Mouse (Mus musculus) spleen, adult 2 months (tissue): ENCODE data around the gene Rbsn. TPM values are rescaled to one million over a fixed set of nuclear protein-coding genes. Genes with fewer than 3 reads are reported as not detected.

Experiments used
- DNase-seq, 2 experiments: peaks; one replicate each; pipeline versions ENCODE4 v3.0.0 to v3.0.0-alpha.2; 2012 to 2021; ENCODE audit warnings: low spot score in 2 of 2, low read depth in 1 of 2
- H3K27ac ChIP-seq: fragments of 200-500 bp; 2 replicates; pipeline ENCODE4 v1.5.1; 2012; ENCODE audit warnings: low read length, inconsistent platforms; ENCODE audit not compliant: insufficient read depth
- H3K27me3 ChIP-seq: fragments of 200-500 bp; 2 replicates; pipeline ENCODE4 v1.6.1; 2012; ENCODE audit warnings: mild to moderate bottlenecking, moderate library complexity, low read length, inconsistent platforms; ENCODE audit not compliant: control insufficient read depth, insufficient read depth
- H3K36me3 ChIP-seq: fragments of 200-500 bp; 2 replicates; pipeline ENCODE4 v1.6.1; 2012; ENCODE audit warnings: mild to moderate bottlenecking, low read length, inconsistent platforms; ENCODE audit not compliant: control insufficient read depth, insufficient read depth
- H3K4me1 ChIP-seq: fragments of 200-500 bp; 2 replicates; pipeline ENCODE4 v1.6.1; 2011; ENCODE audit warnings: inconsistent platforms; ENCODE audit not compliant: control insufficient read depth, insufficient read depth, insufficient read length
- H3K4me3 ChIP-seq: fragments of 200-500 bp; 2 replicates; pipeline ENCODE4 v1.5.1; 2011; ENCODE audit warnings: mild to moderate bottlenecking, inconsistent platforms; ENCODE audit not compliant: insufficient read depth, insufficient read length; ENCODE audit errors: extremely low read depth
- CTCF ChIP-seq: fragments of 200-500 bp; IDR thresholded peaks from 2 replicates; pipeline ENCODE4 v1.5.1; 2011; ENCODE audit warnings: mild to moderate bottlenecking, inconsistent platforms; ENCODE audit not compliant: insufficient read depth, insufficient read length, insufficient replicate concordance; ENCODE audit errors: extremely low read depth
- POLR2A ChIP-seq: fragments of 200-500 bp; IDR thresholded peaks from 2 replicates; pipeline ENCODE4 v1.6.1; 2011; ENCODE audit warnings: low read depth, low read length, inconsistent platforms
- WGBS: fragments of 180-500 bp; shearing (Covaris S2); methylation state at CpG from one replicate; pipeline ENCODE4 v1.1.7; 2018; 5-methylcytosine and 5-hydroxymethylcytosine counted together
- polyA plus RNA-seq: library from polyadenylated mRNA; depleted of rRNA; stranded (reverse); fragments of >200 nt; gene quantifications from 2 replicates; pipeline ENCODE4 v1.2.3, GENCODE M21; 2012; rRNA removed

Gene Rbsn
- 5.2 and 5.4 TPM in 2 replicates for polyA plus RNA-seq

GRCm38 (mm10) chr6:92214773-92215449 is at the start of gene Rbsn:
TSS of gene Rbsn (minus strand) at chr6:92214925.
- TF ChIP-seq POLR2A: peak; percentile 36
- TF ChIP-seq CTCF: no peak
- Histone ChIP-seq H3K27ac (peak within 1 kb of the TSS; percentile 69), H3K36me3 (peaks cover 3% of the 10 kb centered on the region; the same call in 1 of the 2 replicates), H3K27me3 (no peaks in the 10 kb centered on the region), H3K4me3 (peak within 1 kb of the TSS; percentile 100), H3K4me1 (peaks cover 6% of the 10 kb centered on the region; the same call in 1 of the 2 replicates)
- WGBS: 11% methylated on average over 35 of the region's 35 CpGs
- peak; percentile 84 to 93 for DNase-seq

- H3K27me3 ChIP-seq: no peaks in the 10 kb centered on the region
- DNase-seq: no peak
- H3K27ac ChIP-seq: no peak overlapping the region
- no peak for TF ChIP-seq POLR2A
- TF ChIP-seq CTCF: no peak
- H3K4me1 ChIP-seq: no peaks in the 10 kb centered on the region
- no peak overlapping the region for H3K4me3 ChIP-seq
- WGBS: 76% methylated on average over 4 of the region's 4 CpGs
- H3K36me3 ChIP-seq: no peaks in the 10 kb centered on the region
Observed at GRCm38 (mm10) chr6:92261162-92261843, 46.6 kb upstream of the Rbsn start.

- H3K27me3 ChIP-seq: no peaks in the 10 kb centered on the region
- H3K36me3 ChIP-seq: no peaks in the 10 kb centered on the region
- DNase-seq: no peak
- no peaks in the 10 kb centered on the region for H3K4me1 ChIP-seq
- TF ChIP-seq POLR2A (no peak), CTCF (no peak)
- H3K4me3 ChIP-seq: no peak overlapping the region
- H3K27ac ChIP-seq: no peak overlapping the region
Observed at GRCm38 (mm10) chr6:92255346-92255745, 40.6 kb upstream of the Rbsn start.

- WGBS: 76% methylated on average over 3 of the region's 3 CpGs
- no peaks in the 10 kb centered on the region for H3K36me3 ChIP-seq
- no peak overlapping the region for H3K4me3 ChIP-seq
- H3K4me1 ChIP-seq: no peaks in the 10 kb centered on the region
- no peak overlapping the region for H3K27ac ChIP-seq
- no peak for DNase-seq
- no peaks in the 10 kb centered on the region for H3K27me3 ChIP-seq
- TF ChIP-seq CTCF (no peak), POLR2A (no peak)
Observed at GRCm38 (mm10) chr6:92253253-92253870, 38.6 kb upstream of the Rbsn start.

GRCm38 (mm10) chr6:92247215-92247919 is 32.6 kb upstream of the Rbsn start:
- Histone ChIP-seq H3K4me3 (no peak overlapping the region), H3K27ac (no peak overlapping the region), H3K36me3 (no peaks in the 10 kb centered on the region), H3K4me1 (no peaks in the 10 kb centered on the region), H3K27me3 (no peaks in the 10 kb centered on the region)
- DNase-seq: no peak
- TF ChIP-seq CTCF (no peak), POLR2A (no peak)
- 55% methylated on average over 7 of the region's 7 CpGs for WGBS

- Histone ChIP-seq H3K4me1 (no peaks in the 10 kb centered on the region), H3K27ac (no peak overlapping the region), H3K4me3 (no peak overlapping the region), H3K27me3 (no peaks in the 10 kb centered on the region), H3K36me3 (no peaks in the 10 kb centered on the region)
- WGBS: 63% methylated on average over 3 of the region's 3 CpGs
- TF ChIP-seq POLR2A: no peak
- TF ChIP-seq CTCF: no peak
- DNase-seq: no peak
Observed at GRCm38 (mm10) chr6:92246335-92246734, 31.6 kb upstream of the Rbsn start.
